Mouse (Mus musculus): ENCODE measurements around the gene Vmn1r66. TPM values are rescaled to one million over a fixed set of nuclear protein-coding genes. Genes with fewer than 3 reads are reported as not detected.
"Not testable (repeated sequence)": the region's sequence is repeated elsewhere in the genome, so short reads cannot be mapped to it uniquely, and the experiment has no call there.

The Vmn1r66 gene
- not detected in 2 replicates for polyA plus RNA-seq (2015; fragmentation: Nextera tagmentation; extraction: Ambion mirVana)

- no peaks in the 10 kb centered on the region for H3K27me3 ChIP-seq
- H3K9me3 ChIP-seq (replicated peaks): peaks cover 15% of the 10 kb centered on the region
- no peaks in the 10 kb centered on the region for H3K4me1 ChIP-seq
- H3K36me3 ChIP-seq (ENCODE audit: poor library complexity, severe bottlenecking): no peaks in the 10 kb centered on the region
- H3K27ac ChIP-seq: no peak within 1 kb of the TSS
- H3K4me3 ChIP-seq: no peak within 1 kb of the TSS
- ATAC-seq: no peak
- H3K9ac ChIP-seq: no peak within 1 kb of the TSS
- no peak within 1 kb of the TSS for H3K4me2 ChIP-seq
These were observed at the start of gene Vmn1r66 for GRCm38 (mm10) chr7:10277906-10278305. Gene Vmn1r66, minus strand, starts transcription at chr7:10278006.

- not testable (repeated sequence) for ATAC-seq; H3K27me3 ChIP-seq; H3K4me2 ChIP-seq; H3K36me3 ChIP-seq (ENCODE audit: poor library complexity, severe bottlenecking); H3K4me1 ChIP-seq; H3K4me3 ChIP-seq; H3K9ac ChIP-seq; H3K27ac ChIP-seq
- peaks cover 34% of the 10 kb centered on the region for H3K9me3 ChIP-seq (replicated peaks)
- 78% methylated on average over 19 of the region's 20 CpGs for WGBS
These were observed 47.7 kb upstream of the Vmn1r66 start for GRCm38 (mm10) chr7:10325462-10325861.

- no peak overlapping the region for H3K4me3 ChIP-seq
- H3K4me2 ChIP-seq: no peak overlapping the region
- no peak overlapping the region for H3K27ac ChIP-seq
- H3K9ac ChIP-seq: no peak overlapping the region
- H3K4me1 ChIP-seq: no peaks in the 10 kb centered on the region
- WGBS: 91% methylated on average over 13 of the region's 13 CpGs
- H3K27me3 ChIP-seq: no peaks in the 10 kb centered on the region
- H3K9me3 ChIP-seq (replicated peaks): peaks cover 57% of the 10 kb centered on the region
- no peak for ATAC-seq
- H3K36me3 ChIP-seq (ENCODE audit: poor library complexity, severe bottlenecking): no peaks in the 10 kb centered on the region
These were observed 25.7 kb downstream of the Vmn1r66 start for GRCm38 (mm10) chr7:10252075-10252474.

GRCm38 (mm10) chr7:10249146-10249545 lies 28.7 kb downstream of the Vmn1r66 start:
- no peaks in the 10 kb centered on the region for H3K4me1 ChIP-seq
- H3K4me3 ChIP-seq: no peak overlapping the region
- ATAC-seq: no peak
- no peak overlapping the region for H3K4me2 ChIP-seq
- H3K27ac ChIP-seq: no peak overlapping the region
- H3K27me3 ChIP-seq: no peaks in the 10 kb centered on the region
- WGBS: 77% methylated on average over 5 of the region's 5 CpGs
- H3K9me3 ChIP-seq (replicated peaks): peaks cover 50% of the 10 kb centered on the region
- H3K36me3 ChIP-seq (ENCODE audit: poor library complexity, severe bottlenecking): no peaks in the 10 kb centered on the region
- no peak overlapping the region for H3K9ac ChIP-seq

Other genes with a start within 250 kb of the Vmn1r66 start
- gene Vmn2r50, start 224.7 kb downstream of the Vmn1r66 start, polyA plus RNA-seq (2015; fragmentation: Nextera tagmentation; extraction: Ambion mirVana): not detected in 2 replicates
- gene Vmn2r51, start 172.3 kb downstream of the Vmn1r66 start, polyA plus RNA-seq (2015; fragmentation: Nextera tagmentation; extraction: Ambion mirVana): not detected in 2 replicates
- gene Vmn2r52, start 101.4 kb downstream of the Vmn1r66 start, polyA plus RNA-seq (2015; fragmentation: Nextera tagmentation; extraction: Ambion mirVana): not detected in 2 replicates
- gene Vmn1r67, start 165.3 kb upstream of the Vmn1r66 start, polyA plus RNA-seq (2015; fragmentation: Nextera tagmentation; extraction: Ambion mirVana): not detected in 2 replicates
- gene Zik1, start 217.4 kb upstream of the Vmn1r66 start, polyA plus RNA-seq (2015; fragmentation: Nextera tagmentation; extraction: Ambion mirVana): 53.8 and 58.9 TPM in 2 replicates